Mouse (Mus musculus): ENCODE data around the gene Gcn1l1. TPM values are rescaled to one million over a fixed set of nuclear protein-coding genes. Genes with fewer than 3 reads are reported as not detected.
A peak's percentile ranks its signal among the peaks of the same experiment; 100 is the strongest.
"Not testable (repeated sequence)": the region's sequence is repeated elsewhere in the genome, so short reads cannot be mapped to it uniquely, and the experiment has no call there.

The Gcn1l1 gene
- polyA plus RNA-seq, 1 experiment from 2014 or later: 97.6 TPM

- POLR2A ChIA-PET: interaction anchor here (0.6 to 1.2 kb wide), 2 partner anchors 10 to 303 kb away, joined by 3 to 4 read pairs; partner anchors contain the start of gene Rplp0
- no peak for TF ChIP-seq CTCF (IDR thresholded peaks at IDR 0.05)
- DNase-seq (ENCODE audit: low read depth, low spot score) (no peak), ATAC-seq (no peak)
- in situ Hi-C loops (cut with MboI; ENCODE audit: low pct_unique_long_range_greater_than_20kb): no loop called here
- CTCF ChIA-PET: interaction anchor here (0.7 kb wide), 1 partner anchor 9 kb away, joined by 3 read pairs; no protein-coding TSS in a partner anchor
- no peaks in the 10 kb centered on the region for H3K27me3 ChIP-seq
Observed at GRCm38 (mm10) chr5:115569308-115569707, 4.3 kb downstream of the Gcn1l1 start.

GRCm38 (mm10) chr5:115569721-115570120 is 4.7 kb downstream of the Gcn1l1 start:
- DNase-seq (ENCODE audit: low read depth, low spot score) (no peak), ATAC-seq (no peak)
- H3K27me3 ChIP-seq: no peaks in the 10 kb centered on the region
- in situ Hi-C loops (cut with MboI; ENCODE audit: low pct_unique_long_range_greater_than_20kb): no loop called here
- TF ChIP-seq CTCF (IDR thresholded peaks at IDR 0.05): no peak
- POLR2A ChIA-PET: interaction anchor here (0.6 kb wide), 1 partner anchor 302 kb away, joined by 3 read pairs; no protein-coding TSS in a partner anchor
- CTCF ChIA-PET: interaction anchor here (0.7 kb wide), 1 partner anchor 9 kb away, joined by 3 read pairs; no protein-coding TSS in a partner anchor

DNA sequence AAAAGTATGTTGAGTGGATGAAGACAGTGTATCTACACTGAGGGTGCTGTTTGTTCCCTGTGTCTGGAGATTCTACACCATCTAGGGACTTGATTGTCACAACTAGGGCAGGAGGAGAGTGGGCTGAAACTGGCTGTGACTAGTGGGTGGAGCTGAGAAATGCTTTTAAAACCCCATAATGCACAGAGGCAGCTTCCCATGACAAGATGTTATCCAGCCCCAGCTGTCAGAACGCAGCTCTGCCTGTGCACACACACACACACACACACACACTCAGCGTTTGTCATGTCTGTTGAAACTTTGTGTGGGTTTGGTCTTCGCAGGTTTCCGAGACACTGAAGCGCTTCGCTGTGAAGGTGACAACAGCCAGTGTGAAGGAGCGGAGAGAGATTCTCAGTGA is 6.0 kb downstream of the Gcn1l1 start:
- in situ Hi-C loops (cut with MboI; ENCODE audit: low pct_unique_long_range_greater_than_20kb): no loop called here
- ATAC-seq (no peak), DNase-seq (ENCODE audit: low read depth, low spot score) (no peak)
- no peaks in the 10 kb centered on the region for H3K27me3 ChIP-seq
- POLR2A ChIA-PET: no interaction called here
- CTCF ChIA-PET: no interaction called here
- no peak for TF ChIP-seq CTCF (IDR thresholded peaks at IDR 0.05)

GRCm38 (mm10) chr5:115572679-115573535 is 7.9 kb downstream of the Gcn1l1 start:
- H3K27me3 ChIP-seq: no peaks in the 10 kb centered on the region
- no peak for TF ChIP-seq CTCF (IDR thresholded peaks at IDR 0.05)
- in situ Hi-C loops (cut with MboI; ENCODE audit: low pct_unique_long_range_greater_than_20kb): no loop called here
- POLR2A ChIA-PET: interaction anchor here (0.6 to 1.3 kb wide), 6 partner anchors 9 to 938 kb away, joined by 3 to 5 read pairs (median 3); no protein-coding TSS in a partner anchor
- CTCF ChIA-PET: interaction anchor here (1.1 to 2.2 kb wide), 3 partner anchors 9 to 42 kb away, joined by 3 to 11 read pairs (median 4); partner anchors contain the start of gene Gcn1l1
- ATAC-seq: peak; percentile 95
- peak; percentile 91 for DNase-seq (ENCODE audit: low read depth, low spot score)

DNA sequence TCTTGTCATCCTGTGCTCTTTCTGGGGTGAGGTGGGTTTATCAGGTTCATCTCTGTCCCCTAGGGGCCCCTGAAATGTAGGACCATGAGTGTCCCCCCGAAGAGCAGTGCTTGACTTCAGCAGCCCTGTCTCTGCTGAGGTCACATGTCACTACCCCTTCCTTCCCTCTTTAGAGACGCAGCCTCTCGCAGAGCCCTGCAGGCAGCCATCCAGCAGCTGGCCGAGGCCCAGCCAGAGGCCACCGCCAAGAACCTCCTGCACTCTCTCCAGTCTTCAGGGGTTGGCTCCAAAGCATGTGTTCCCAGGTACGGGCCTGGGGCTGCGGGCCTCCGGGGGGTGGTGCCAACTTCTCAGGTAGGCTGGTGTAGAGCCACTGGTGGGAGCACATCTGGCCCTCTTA is 9.9 kb downstream of the Gcn1l1 start:
- ChIA-PET POLR2A (interaction anchor here (1.3 kb wide), 1 partner anchor 48 kb away, joined by 3 read pairs; no protein-coding TSS in a partner anchor), CTCF (interaction anchor here (1.1 kb wide), 1 partner anchor 13 kb away, joined by 4 read pairs; no protein-coding TSS in a partner anchor)
- in situ Hi-C loops (cut with MboI; ENCODE audit: low pct_unique_long_range_greater_than_20kb): no loop called here
- no peak for DNase-seq (ENCODE audit: low read depth, low spot score)
- no peak for ATAC-seq
- H3K27me3 ChIP-seq: no peaks in the 10 kb centered on the region
- no peak for TF ChIP-seq CTCF (IDR thresholded peaks at IDR 0.05)

DNA sequence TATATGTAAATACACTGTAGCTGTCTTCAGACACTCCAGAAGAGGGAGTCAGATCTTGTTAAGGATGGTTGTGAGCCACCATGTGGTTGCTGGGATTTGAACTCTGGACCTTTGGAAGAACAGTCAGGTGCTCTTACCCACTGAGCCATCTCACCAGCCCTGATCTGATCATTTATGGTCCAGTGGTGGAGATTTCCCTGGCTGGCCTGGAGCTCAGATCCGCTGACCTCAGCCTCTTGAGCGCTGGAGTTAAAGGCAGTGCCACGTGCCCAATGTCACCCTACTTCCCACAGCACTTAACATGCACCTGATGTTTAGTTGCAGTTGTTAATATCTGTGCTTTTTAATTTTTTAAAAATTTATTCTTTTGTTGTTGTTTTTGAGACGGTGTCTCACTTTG is 12.6 kb downstream of the Gcn1l1 start:
- H3K27me3 ChIP-seq; ATAC-seq; DNase-seq (ENCODE audit: low read depth, low spot score); in situ Hi-C loops (cut with MboI; ENCODE audit: low pct_unique_long_range_greater_than_20kb); POLR2A ChIA-PET: not testable (repeated sequence)
- CTCF ChIA-PET: interaction anchor here (1.4 kb wide), 1 partner anchor 26 kb away, joined by 3 read pairs; no protein-coding TSS in a partner anchor

DNA sequence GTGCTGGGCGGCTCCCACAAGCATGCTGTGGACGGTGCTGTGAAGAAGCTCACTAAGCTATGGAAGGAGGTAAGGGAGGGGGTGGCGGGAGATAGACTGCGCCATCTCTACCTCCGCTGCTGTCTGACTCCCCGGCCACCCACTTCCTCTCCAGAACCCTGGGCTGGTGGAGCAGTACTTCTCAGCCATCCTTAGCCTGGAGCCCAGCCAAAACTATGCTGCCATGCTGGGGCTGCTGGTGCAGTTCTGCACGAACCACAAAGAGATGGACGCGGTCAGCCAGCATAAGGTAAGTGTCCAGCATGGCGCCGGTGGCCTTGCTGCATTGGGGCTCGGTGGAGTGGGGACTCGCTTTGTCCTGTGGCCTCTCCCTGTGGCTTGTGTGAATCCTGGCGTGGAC is 13.9 kb downstream of the Gcn1l1 start:
- no peak for DNase-seq (ENCODE audit: low read depth, low spot score)
- TF ChIP-seq CTCF (IDR thresholded peaks at IDR 0.05): no peak
- ATAC-seq: no peak
- ChIA-PET CTCF (interaction anchor here (1.0 kb wide), 1 partner anchor 9 kb away, joined by 3 read pairs; no protein-coding TSS in a partner anchor), POLR2A (no interaction called here)
- in situ Hi-C loops (cut with MboI; ENCODE audit: low pct_unique_long_range_greater_than_20kb): no loop called here
- H3K27me3 ChIP-seq: no peaks in the 10 kb centered on the region

DNA sequence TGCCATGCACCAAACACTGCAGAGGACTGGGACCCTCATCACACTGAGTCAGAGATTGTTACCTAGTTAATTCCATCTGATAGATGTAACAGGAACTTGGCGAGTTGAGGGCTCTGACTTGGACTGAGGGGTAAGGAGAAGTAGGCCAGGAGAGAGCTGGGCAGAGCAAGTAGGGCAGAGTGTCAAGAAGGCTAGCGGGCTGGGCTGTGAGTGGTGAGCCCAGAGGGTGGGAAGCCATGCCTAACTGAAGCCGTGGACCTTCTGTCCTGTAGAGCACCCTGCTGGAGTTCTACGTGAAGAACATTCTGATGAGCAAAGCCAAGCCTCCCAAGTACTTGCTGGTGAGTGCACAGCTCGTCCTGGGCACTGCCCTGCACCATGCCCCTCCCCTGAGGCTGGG is 14.3 kb downstream of the Gcn1l1 start:
- TF ChIP-seq CTCF (IDR thresholded peaks at IDR 0.05): no peak
- POLR2A ChIA-PET: no interaction called here
- CTCF ChIA-PET: no interaction called here
- no peaks in the 10 kb centered on the region for H3K27me3 ChIP-seq
- ATAC-seq: no peak
- no peak for DNase-seq (ENCODE audit: low read depth, low spot score)
- in situ Hi-C loops (cut with MboI; ENCODE audit: low pct_unique_long_range_greater_than_20kb): no loop called here

DNA sequence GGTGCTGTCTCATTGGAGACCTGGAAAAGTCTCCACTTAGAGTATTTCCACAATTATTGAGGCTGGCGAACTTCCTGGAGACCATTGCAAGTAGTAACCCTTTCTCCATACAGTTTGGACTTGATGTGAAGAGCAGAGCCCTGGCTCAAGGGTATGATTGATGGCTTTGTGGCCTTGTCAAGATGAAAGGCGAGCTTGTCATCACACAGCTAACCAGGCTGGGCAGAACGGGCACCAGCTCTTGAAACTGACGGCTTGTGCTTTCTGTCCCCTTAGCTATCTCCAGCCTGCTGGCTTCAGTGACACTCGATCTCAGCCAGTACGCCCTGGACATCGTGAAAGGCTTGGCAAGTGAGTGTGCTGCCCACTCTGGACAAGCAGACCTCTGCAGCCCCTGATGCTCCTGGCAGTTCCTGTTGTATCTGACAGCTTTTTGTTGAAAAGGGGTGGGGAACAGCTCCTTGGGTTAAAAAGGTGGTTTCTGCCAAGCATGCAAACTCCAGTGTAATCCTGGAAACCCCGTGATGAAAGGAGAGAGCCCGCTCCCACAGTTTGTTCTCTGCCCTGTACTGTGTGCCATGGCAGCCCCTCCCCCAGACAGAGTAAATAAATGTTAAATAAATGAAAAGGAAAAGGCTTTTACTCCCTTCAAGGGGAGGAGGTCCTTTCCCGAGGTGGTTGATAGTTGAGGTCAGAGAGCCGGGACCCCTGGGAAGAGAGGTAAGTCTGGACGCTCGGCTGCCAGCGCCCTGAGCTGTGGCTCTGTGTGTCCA is 15.4 kb downstream of the Gcn1l1 start:
- H3K27me3 ChIP-seq: no peaks in the 10 kb centered on the region
- ATAC-seq (no peak), DNase-seq (ENCODE audit: low read depth, low spot score) (no peak)
- in situ Hi-C loops (cut with MboI; ENCODE audit: low pct_unique_long_range_greater_than_20kb): no loop called here
- TF ChIP-seq CTCF (IDR thresholded peaks at IDR 0.05): no peak
- CTCF ChIA-PET: interaction anchor here (1.0 kb wide), 1 partner anchor 89 kb away, joined by 3 read pairs; no protein-coding TSS in a partner anchor
- POLR2A ChIA-PET: no interaction called here

DNA sequence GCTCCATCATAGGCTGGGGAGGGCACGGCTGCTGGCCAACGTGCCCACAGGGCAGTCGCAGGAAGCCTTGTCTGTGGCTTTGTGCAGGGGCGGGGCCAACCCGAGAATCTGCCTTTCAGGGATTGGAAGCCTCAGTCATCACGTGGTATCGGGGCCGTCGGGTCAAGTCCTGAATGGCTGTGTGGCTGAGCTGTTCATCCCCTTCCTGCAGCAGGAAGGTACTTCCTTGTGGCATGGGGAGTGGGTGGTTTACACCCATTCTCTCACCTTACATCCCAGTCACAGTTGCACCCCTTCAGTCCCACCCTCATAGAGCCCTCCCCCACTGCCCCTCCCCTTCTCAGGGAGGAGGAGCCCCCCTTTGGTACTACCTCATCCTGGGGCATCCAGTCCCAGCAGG is 16.6 kb downstream of the Gcn1l1 start:
- DNase-seq (ENCODE audit: low read depth, low spot score) (no peak), ATAC-seq (no peak)
- ChIA-PET POLR2A (no interaction called here), CTCF (no interaction called here)
- TF ChIP-seq CTCF (IDR thresholded peaks at IDR 0.05): no peak
- no peaks in the 10 kb centered on the region for H3K27me3 ChIP-seq
- in situ Hi-C loops (cut with MboI; ENCODE audit: low pct_unique_long_range_greater_than_20kb): no loop called here
